Mouse (Mus musculus) cerebral cortex, adult 2 months (tissue): ENCODE data around the gene Acox1.

Experiments used
- WGBS: fragments of 180-500 bp; shearing (Covaris S2); methylation state at CpG from one replicate; pipeline ENCODE4 v1.1.7; 2018; 5-methylcytosine and 5-hydroxymethylcytosine counted together

Gene Acox1

GRCm38 (mm10) chr11:116198639-116199531, at the start of gene Acox1, which contains the start of gene Ten1:
Acox1 (minus strand) TSS chr11:116199045.
Ten1 (plus strand) TSS chr11:116198855.
- WGBS: under 1% methylated on average over 62 of the region's 62 CpGs

- WGBS: 83% methylated on average over 14 of the region's 14 CpGs
These were observed 48.8 kb upstream of the Acox1 start for GRCm38 (mm10) chr11:116247502-116248222.

GRCm38 (mm10) chr11:116245616-116246015, 46.8 kb upstream of the Acox1 start:
- 79% methylated on average over 6 of the region's 6 CpGs for WGBS

- WGBS: 86% methylated on average over 8 of the region's 8 CpGs
These were observed 45.7 kb upstream of the Acox1 start for GRCm38 (mm10) chr11:116244580-116244979.

- WGBS: 82% methylated on average over 12 of the region's 12 CpGs
These were observed 42.9 kb upstream of the Acox1 start for GRCm38 (mm10) chr11:116241744-116242235.

GRCm38 (mm10) chr11:116239797-116240196, 41.0 kb upstream of the Acox1 start:
- WGBS: 57% methylated on average over 7 of the region's 7 CpGs

- WGBS: 27% methylated on average over 31 of the region's 31 CpGs
These were observed 39.0 kb upstream of the Acox1 start, which contains the start of gene Evpl for GRCm38 (mm10) chr11:116237742-116238395. Evpl (minus strand) TSS chr11:116238077.

- WGBS: 88% methylated on average over 8 of the region's 8 CpGs
These were observed 36.1 kb upstream of the Acox1 start for GRCm38 (mm10) chr11:116234901-116235300.

- 33% methylated on average over 17 of the region's 17 CpGs for WGBS
These were observed 33.6 kb upstream of the Acox1 start for GRCm38 (mm10) chr11:116232427-116232826.

GRCm38 (mm10) chr11:116228699-116229098, 29.9 kb upstream of the Acox1 start:
- WGBS: 91% methylated on average over 4 of the region's 4 CpGs

GRCm38 (mm10) chr11:116226414-116226813, 27.6 kb upstream of the Acox1 start:
- WGBS: 0% methylated on average over 2 of the region's 2 CpGs

GRCm38 (mm10) chr11:116222740-116223059, 23.9 kb upstream of the Acox1 start:
- WGBS: 33% methylated on average over 23 of the region's 23 CpGs

GRCm38 (mm10) chr11:116221931-116222739, 23.3 kb upstream of the Acox1 start:
- WGBS: 24% methylated on average over 53 of the region's 53 CpGs

GRCm38 (mm10) chr11:116219885-116220284, 21.0 kb upstream of the Acox1 start:
- WGBS: 50% methylated on average over 4 of the region's 4 CpGs

GRCm38 (mm10) chr11:116218737-116219400, 20.0 kb upstream of the Acox1 start:
- 16% methylated on average over 7 of the region's 7 CpGs for WGBS

- 76% methylated on average over 2 of the region's 2 CpGs for WGBS
These were observed 19.4 kb upstream of the Acox1 start for GRCm38 (mm10) chr11:116218263-116218662.

GRCm38 (mm10) chr11:116216549-116216948, 17.7 kb upstream of the Acox1 start:
- WGBS: 83% methylated on average over 11 of the region's 11 CpGs

- 95% methylated on average over 6 of the region's 6 CpGs for WGBS
These were observed 17.1 kb upstream of the Acox1 start for GRCm38 (mm10) chr11:116215991-116216390.

GRCm38 (mm10) chr11:116215181-116215580, 16.3 kb upstream of the Acox1 start:
- WGBS: 88% methylated on average over 7 of the region's 7 CpGs

- 90% methylated on average over 13 of the region's 13 CpGs for WGBS
These were observed 15.1 kb upstream of the Acox1 start for GRCm38 (mm10) chr11:116213877-116214510.
